Mouse (Mus musculus): ENCODE measurements around the gene Spem2.

DNA sequence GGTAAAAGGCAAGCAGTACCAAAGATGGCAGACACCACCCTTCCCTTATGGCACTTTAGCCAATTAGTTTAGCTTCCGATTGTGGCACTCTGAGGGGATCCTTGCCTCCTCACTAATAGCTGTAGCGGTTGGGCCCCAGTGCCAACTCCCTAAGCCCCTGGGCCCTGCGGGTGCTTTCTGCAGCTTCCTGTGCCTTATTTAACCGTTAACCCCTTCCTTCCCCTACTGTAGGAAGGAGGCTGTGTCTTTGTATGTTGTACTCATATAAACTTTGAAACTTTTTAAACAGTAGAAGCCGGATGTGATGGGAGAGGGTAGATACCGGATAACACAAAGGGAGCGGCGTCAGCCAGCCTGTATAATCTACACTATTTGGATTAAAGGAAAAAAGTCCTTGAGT lies 32.5 kb upstream of the Spem2 start:
- TF ChIP-seq EP300 (IDR thresholded peaks at IDR 0.05) (no peak), CTCF (IDR thresholded peaks at IDR 0.05) (no peak)
